Mouse (Mus musculus): ENCODE results near the gene Gucy2e. TPM values are rescaled to one million over a fixed set of nuclear protein-coding genes. Genes with fewer than 3 reads are reported as not detected.

The Gucy2e gene
- 0.67 and 0.77 TPM in 2 replicates for total RNA-seq (2014; rRNA removed)
- 0.60 and 0.85 TPM in 2 replicates for polyA plus RNA-seq (2015; fragmentation: Nextera tagmentation; extraction: Ambion mirVana)

DNA sequence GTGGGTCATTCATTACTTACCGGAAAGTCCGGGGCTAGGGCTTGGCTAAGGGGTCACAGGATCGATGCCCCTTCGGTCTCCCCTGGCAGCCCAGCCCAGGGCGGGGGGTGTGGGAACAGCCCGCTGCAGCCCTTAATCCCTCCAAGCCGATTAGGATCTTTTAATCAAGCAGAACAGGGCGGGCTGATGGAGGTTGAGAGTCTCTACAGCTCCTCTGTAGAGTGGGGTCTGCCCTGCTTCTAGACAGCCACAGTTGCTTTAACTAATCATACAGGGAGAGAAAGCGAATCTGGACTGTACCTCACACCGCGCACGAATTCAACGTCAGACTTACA, at the start of gene Gucy2e:
Gene Gucy2e (minus strand): TSS at position 111 of the 335 bp plus-strand sequence.
- DNase-seq (no peak), ATAC-seq (no peak)
- Histone ChIP-seq H3K36me3 (ENCODE audit: insufficient read depth) (no peaks in the 10 kb centered on the region), H3K4me3 (ENCODE audit: low read depth, low read length) (peak within 1 kb of the TSS; percentile 42), H3K9me3 (ENCODE audit: low read length) (no peaks in the 10 kb centered on the region), H3K27ac (ENCODE audit: low read depth, low read length) (peak within 1 kb of the TSS; percentile 87), H3K27me3 (ENCODE audit: insufficient read depth, low read length) (peaks cover 7% of the 10 kb centered on the region; the same call in 1 of the 2 replicates), H3K4me1 (ENCODE audit: insufficient read depth) (peaks cover 3% of the 10 kb centered on the region; the same call in 1 of the 2 replicates), H3K9ac (peak within 1 kb of the TSS; percentile 70), H3K4me2 (ENCODE audit: low read depth) (peak within 1 kb of the TSS; percentile 84)
- WGBS = 15% methylated on average over 13 of the region's 13 CpGs
- TF ChIP-seq CTCF (IDR thresholded peaks at IDR 0.05; ENCODE audit: low read depth) = no peak

DNA sequence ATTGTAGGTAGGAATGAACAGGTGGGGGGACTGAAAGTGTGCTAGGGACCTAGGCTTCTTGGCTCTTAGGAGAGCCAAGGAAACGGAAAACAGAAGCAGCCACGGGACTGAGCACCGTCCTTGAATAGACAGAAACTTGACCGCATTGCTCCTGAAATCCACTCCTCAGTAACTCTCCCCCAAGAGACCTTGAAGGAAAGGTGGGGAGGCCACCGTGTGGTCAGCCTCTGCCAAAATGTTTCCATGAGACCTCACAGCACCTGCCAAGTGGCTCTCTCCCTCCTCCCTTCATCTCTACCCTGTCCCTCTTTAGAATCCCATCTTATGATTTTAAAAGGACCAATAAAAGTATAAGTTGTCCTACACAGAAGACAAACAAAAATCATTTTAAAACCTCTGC, 40.4 kb upstream of the Gucy2e start:
- TF ChIP-seq CTCF (IDR thresholded peaks at IDR 0.05; ENCODE audit: low read depth) = no peak
- H3K9ac ChIP-seq = no peak overlapping the region
- H3K27me3 ChIP-seq (ENCODE audit: insufficient read depth, low read length) = no peaks in the 10 kb centered on the region
- ATAC-seq = no peak
- H3K4me2 ChIP-seq (ENCODE audit: low read depth) = no peak overlapping the region
- H3K4me3 ChIP-seq (ENCODE audit: low read depth, low read length) = no peak overlapping the region
- H3K36me3 ChIP-seq (ENCODE audit: insufficient read depth) = no peaks in the 10 kb centered on the region
- 72% methylated on average over 5 of the region's 5 CpGs for WGBS
- no peaks in the 10 kb centered on the region for H3K4me1 ChIP-seq (ENCODE audit: insufficient read depth)
- H3K9me3 ChIP-seq (ENCODE audit: low read length) = no peaks in the 10 kb centered on the region
- DNase-seq = no peak
- no peak overlapping the region for H3K27ac ChIP-seq (ENCODE audit: low read depth, low read length)

DNA sequence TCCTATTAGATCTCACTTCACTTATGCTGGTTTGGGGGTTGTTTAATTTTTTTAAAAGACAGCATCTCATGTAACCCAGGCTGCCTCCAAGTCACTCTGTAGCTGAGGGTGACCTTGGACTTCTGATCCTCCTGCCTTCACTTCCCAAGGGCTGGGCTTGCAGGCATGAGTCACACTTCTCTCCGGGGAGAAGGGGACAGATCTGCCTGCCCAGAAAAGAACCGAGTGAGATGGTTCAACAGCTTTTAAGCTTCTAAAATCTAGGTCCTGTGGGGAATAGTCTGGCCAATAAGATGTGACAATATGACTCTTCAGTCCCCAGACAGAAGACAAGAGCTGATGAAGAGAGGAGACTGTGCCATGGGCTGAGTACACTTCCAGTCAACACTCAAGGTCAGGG, 39.2 kb upstream of the Gucy2e start:
- WGBS = 74% methylated on average over 2 of the region's 2 CpGs
- no peaks in the 10 kb centered on the region for H3K9me3 ChIP-seq (ENCODE audit: low read length)
- no peak for ATAC-seq
- H3K4me2 ChIP-seq (ENCODE audit: low read depth) = no peak overlapping the region
- DNase-seq = no peak
- no peaks in the 10 kb centered on the region for H3K27me3 ChIP-seq (ENCODE audit: insufficient read depth, low read length)
- no peak for TF ChIP-seq CTCF (IDR thresholded peaks at IDR 0.05; ENCODE audit: low read depth)
- H3K4me3 ChIP-seq (ENCODE audit: low read depth, low read length) = no peak overlapping the region
- H3K36me3 ChIP-seq (ENCODE audit: insufficient read depth) = no peaks in the 10 kb centered on the region
- H3K4me1 ChIP-seq (ENCODE audit: insufficient read depth) = no peaks in the 10 kb centered on the region
- H3K27ac ChIP-seq (ENCODE audit: low read depth, low read length) = no peak overlapping the region
- no peak overlapping the region for H3K9ac ChIP-seq

DNA sequence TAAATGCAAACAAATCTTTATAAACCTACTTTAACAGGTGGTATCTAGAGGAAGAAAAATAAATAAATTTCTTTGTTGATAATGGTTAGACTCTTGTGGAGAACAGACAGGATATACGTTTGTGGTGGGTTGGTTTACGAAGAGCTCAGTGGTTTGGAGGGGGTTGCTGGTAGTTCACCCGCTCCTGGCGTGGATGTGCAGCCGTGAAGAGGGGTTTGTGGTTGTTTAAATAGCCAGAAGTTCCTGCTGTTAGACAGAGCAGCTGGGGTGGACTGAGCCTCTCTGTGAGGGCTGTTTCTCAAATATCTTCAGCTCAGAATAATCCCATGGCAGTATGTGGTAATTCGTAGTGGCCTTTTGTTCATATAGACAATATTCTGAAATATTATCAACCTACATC, 38.8 kb upstream of the Gucy2e start:
- no peak for DNase-seq
- no peak overlapping the region for H3K4me3 ChIP-seq (ENCODE audit: low read depth, low read length)
- H3K27ac ChIP-seq (ENCODE audit: low read depth, low read length) = no peak overlapping the region
- WGBS = 84% methylated on average over 6 of the region's 6 CpGs
- H3K4me2 ChIP-seq (ENCODE audit: low read depth) = no peak overlapping the region
- no peak for TF ChIP-seq CTCF (IDR thresholded peaks at IDR 0.05; ENCODE audit: low read depth)
- ATAC-seq = no peak
- no peaks in the 10 kb centered on the region for H3K27me3 ChIP-seq (ENCODE audit: insufficient read depth, low read length)
- no peaks in the 10 kb centered on the region for H3K4me1 ChIP-seq (ENCODE audit: insufficient read depth)
- no peaks in the 10 kb centered on the region for H3K36me3 ChIP-seq (ENCODE audit: insufficient read depth)
- no peaks in the 10 kb centered on the region for H3K9me3 ChIP-seq (ENCODE audit: low read length)
- H3K9ac ChIP-seq = no peak overlapping the region

DNA sequence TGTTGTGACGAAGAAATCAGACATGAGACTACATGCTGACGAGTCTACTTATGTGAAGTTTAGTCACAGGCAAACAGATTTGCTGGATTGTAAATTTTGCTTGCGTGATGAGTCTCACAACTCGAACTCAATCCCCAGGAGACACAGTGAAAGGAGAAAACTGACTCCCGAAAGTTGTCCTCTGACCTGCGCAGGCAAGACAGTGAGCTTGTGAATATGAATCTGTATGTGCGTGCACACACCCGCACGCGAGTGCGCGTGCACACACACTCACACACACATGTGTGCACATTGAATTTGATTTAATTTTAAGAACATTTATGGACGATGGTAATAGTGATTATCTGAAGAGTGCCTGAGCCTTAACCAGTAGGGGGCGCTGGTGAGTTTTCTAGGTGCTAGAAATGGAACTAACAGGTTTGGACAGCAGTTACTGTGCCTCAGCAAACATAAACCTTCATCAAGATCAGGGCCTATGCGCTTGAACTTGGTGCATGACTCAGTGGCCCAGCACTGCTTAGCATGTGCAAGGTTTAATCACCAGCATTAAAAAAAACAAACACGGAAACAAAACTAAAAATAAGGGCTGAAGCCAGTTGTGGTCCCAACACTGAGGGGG, 35.4 kb upstream of the Gucy2e start:
- Histone ChIP-seq H3K9ac (no peak overlapping the region), H3K4me2 (ENCODE audit: low read depth) (no peak overlapping the region), H3K4me3 (ENCODE audit: low read depth, low read length) (no peak overlapping the region), H3K9me3 (ENCODE audit: low read length) (no peaks in the 10 kb centered on the region), H3K36me3 (ENCODE audit: insufficient read depth) (no peaks in the 10 kb centered on the region), H3K27me3 (ENCODE audit: insufficient read depth, low read length) (no peaks in the 10 kb centered on the region), H3K4me1 (ENCODE audit: insufficient read depth) (no peaks in the 10 kb centered on the region), H3K27ac (ENCODE audit: low read depth, low read length) (no peak overlapping the region)
- peak; percentile 84 for TF ChIP-seq CTCF (IDR thresholded peaks at IDR 0.05; ENCODE audit: low read depth)
- 34% methylated on average over 16 of the region's 16 CpGs for whole genome bisulfite sequencing
- DNase-seq (peak; percentile 84), ATAC-seq (no peak)

DNA sequence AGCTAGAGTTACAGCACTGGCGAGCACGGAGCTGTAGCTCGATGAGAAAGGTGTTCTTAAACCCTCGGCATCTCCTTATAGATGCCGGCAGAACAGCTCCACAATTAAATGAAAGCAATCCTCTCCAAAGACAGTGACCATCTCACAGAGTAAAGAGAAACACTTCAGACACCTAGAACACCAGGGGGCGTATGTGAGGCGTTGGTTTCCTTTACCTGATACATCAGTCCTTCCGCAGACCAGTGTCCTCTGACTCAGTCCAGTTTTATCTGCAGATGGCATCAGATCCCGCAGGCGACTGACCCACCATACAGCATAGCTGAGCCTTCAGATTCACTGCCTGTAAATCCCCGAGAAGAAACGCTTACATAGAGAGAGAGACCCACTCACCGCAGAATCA, 32.7 kb upstream of the Gucy2e start:
- ATAC-seq (no peak), DNase-seq (peak; percentile 79)
- no peak overlapping the region for H3K4me2 ChIP-seq (ENCODE audit: low read depth)
- no peak overlapping the region for H3K4me3 ChIP-seq (ENCODE audit: low read depth, low read length)
- no peaks in the 10 kb centered on the region for H3K9me3 ChIP-seq (ENCODE audit: low read length)
- H3K36me3 ChIP-seq (ENCODE audit: insufficient read depth) = no peaks in the 10 kb centered on the region
- no peaks in the 10 kb centered on the region for H3K27me3 ChIP-seq (ENCODE audit: insufficient read depth, low read length)
- H3K27ac ChIP-seq (ENCODE audit: low read depth, low read length) = no peak overlapping the region
- no peak overlapping the region for H3K9ac ChIP-seq
- WGBS = 17% methylated on average over 13 of the region's 13 CpGs
- peak; percentile 75 for TF ChIP-seq CTCF (IDR thresholded peaks at IDR 0.05; ENCODE audit: low read depth)
- peaks cover 5% of the 10 kb centered on the region; the same call in 1 of the 2 replicates for H3K4me1 ChIP-seq (ENCODE audit: insufficient read depth)

DNA sequence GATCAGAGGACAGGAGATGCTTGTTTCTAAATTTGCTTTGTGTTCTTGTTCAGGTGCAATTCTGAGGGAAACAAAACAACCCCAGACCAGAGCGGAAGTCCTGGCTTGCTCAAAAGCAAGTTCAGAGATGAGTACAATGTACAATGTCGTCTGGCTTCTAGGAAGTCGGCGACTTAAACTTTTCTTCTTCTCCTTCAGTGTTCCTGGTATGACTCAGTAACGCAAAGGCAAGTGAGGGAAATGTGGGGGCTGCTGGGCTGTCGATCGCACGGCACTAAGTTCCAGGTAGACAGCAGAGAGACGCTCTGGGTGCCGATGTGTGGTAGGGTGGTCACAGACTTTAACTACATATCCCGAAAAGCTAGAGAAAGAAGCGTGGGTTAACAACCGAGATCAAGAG, 31.3 kb upstream of the Gucy2e start:
- H3K27ac ChIP-seq (ENCODE audit: low read depth, low read length) = no peak overlapping the region
- DNase-seq = no peak
- H3K4me1 ChIP-seq (ENCODE audit: insufficient read depth) = peaks cover 5% of the 10 kb centered on the region; the same call in 1 of the 2 replicates
- no peak overlapping the region for H3K4me2 ChIP-seq (ENCODE audit: low read depth)
- no peaks in the 10 kb centered on the region for H3K36me3 ChIP-seq (ENCODE audit: insufficient read depth)
- H3K9ac ChIP-seq = no peak overlapping the region
- 82% methylated on average over 13 of the region's 13 CpGs for WGBS
- no peak overlapping the region for H3K4me3 ChIP-seq (ENCODE audit: low read depth, low read length)
- H3K27me3 ChIP-seq (ENCODE audit: insufficient read depth, low read length) = no peaks in the 10 kb centered on the region
- TF ChIP-seq CTCF (IDR thresholded peaks at IDR 0.05; ENCODE audit: low read depth) = no peak
- ATAC-seq = no peak
- no peaks in the 10 kb centered on the region for H3K9me3 ChIP-seq (ENCODE audit: low read length)

All from forebrain, postnatal 0 days (tissue).